Mouse (Mus musculus) E14TG2a.4 (cell line): ENCODE results near the gene Klf6.

Source experiments
- CTCF ChIP-seq: conservative IDR thresholded peaks from 2 replicates; pipeline ENCODE4 v1.5.1; 2014; ENCODE audit warnings: low read length
- NANOG ChIP-seq: IDR thresholded peaks from 2 replicates; pipeline ENCODE4 v1.6.1; 2014; ENCODE audit warnings: borderline replicate concordance, low read length, mixed read lengths
- POU5F1 ChIP-seq: IDR thresholded peaks from 2 replicates; pipeline ENCODE4 v1.6.1; 2014; ENCODE audit warnings: low read length, borderline replicate concordance

GRCm38 (mm10) chr13:5813433-5813832 is 47.8 kb upstream of the Klf6 start:
- TF ChIP-seq CTCF, result no peak
- no peak for TF ChIP-seq POU5F1
- TF ChIP-seq NANOG, result no peak
